Mouse (Mus musculus) urinary bladder, postnatal 4 days (tissue): ENCODE measurements around the gene Lnx2.

Source experiments
- DNase-seq, 2 experiments: peaks; one replicate each; pipeline ENCODE4 v3.0.0; 2021 to 2022; ENCODE audit warnings: low spot score in 2 of 2

The Lnx2 gene

DNA sequence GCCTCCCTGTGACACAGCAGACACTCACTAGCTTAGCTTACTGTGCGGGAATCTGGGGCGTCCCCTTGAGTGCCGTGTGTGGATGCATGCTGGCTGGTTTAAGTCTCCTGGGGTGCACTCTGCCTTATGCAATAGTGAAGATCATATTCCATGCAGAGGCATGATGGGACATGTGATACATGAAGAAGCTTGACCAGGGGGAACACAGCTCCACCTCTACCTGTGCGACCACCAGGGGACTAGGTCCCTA lies 24.2 kb downstream of the Lnx2 start:
- DNase-seq: no peak

DNA sequence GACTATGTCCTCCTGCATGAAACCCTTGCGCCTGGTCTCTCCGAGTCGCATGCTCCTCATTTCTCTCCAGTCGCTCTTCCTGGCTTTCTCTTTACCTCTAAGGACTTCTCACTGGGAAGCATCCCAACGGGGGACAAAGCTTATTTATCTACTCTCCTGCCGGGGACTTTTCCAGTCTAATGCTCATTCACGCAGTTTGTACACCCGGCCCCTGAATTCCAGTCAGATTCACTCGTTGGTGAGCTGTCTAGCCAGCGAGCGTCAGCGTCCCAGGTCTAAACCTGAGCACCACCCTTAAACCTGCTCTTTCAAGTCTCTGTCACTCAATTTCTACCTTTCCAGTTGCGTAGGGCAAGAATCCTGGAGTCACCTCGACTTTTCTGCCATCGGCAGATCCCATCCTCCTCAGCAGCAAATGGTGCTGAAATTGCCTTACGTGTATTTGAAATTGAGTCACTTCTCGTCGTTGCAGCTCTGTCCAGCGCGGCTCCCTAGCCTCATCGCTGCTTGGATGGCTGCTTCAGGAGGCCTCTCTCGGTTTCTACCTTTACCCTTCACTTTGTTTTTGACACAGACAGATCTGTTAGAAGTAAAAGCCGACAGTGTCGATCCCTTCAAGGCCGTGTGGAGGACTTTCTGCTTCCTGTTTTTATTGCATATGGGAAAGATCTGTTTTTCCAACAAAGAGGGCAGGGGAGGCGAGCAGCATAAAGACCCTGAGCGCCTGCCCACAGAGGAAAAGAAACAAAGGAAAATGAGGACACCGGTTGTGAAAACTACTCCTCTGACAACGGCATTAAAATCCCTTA lies 24.7 kb downstream of the Lnx2 start:
- no peak for DNase-seq

DNA sequence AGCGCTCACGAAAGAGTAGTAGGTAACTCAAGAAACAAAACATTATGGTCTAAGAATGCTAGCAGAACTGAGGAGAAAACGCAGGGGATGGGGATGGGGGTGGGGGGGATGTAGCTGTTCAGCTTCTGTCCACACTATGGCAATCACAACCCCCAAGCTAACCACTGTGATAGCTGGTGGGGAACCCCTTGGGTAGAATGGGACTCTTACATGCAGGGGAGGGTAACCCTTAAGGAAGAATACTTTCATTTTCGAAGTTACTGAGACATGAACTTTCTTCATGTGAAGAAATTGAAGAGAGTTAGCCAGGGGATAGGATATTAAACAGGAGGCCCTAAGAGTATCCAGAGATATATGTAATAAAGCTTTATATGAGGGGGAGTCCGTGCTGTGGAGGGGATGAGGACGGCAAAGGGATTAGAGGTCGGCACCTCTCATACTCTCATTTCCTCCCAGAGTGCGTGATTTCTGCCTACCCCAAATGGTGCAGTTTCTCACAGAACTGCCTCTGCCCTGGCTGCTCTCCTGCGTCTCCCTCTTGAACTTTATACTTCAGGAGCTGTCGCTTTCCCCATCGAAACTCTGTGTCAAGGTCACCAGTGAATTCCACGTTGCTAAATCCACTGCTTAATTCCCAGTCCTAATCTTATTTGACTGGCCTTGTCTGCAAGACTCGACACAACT lies 25.4 kb downstream of the Lnx2 start:
- no peak for DNase-seq

DNA sequence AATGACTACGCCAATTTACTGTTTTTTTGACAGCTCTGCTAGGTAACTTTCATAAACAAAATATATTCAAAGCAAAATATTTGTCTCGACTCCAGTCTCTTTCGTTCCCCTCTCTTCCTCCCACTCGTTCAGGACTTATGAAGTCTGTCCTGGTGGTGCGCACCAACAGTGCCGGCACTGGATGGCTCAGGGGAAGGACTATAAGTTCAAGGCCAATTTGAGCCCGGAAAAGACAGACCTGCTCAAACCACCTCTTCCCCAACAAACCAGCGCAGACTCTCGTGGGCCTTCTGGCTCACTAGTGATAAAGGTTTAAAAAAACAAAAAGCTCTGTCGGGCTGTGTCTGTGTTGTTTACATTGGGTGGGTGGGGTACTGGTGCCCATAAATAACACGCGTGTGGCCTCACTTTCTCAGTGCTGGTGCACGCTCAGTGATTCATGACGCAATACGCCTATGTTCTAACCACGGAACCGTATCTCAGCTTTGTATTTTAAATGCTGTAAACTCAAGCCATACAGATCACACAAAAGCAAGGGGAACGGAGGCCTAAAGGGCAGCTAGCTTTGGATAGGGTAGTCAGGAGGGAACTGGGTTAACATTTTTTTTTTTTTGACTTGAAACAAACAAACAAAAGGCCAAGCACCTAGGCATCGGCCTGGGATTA lies 26.7 kb downstream of the Lnx2 start:
- no peak for DNase-seq

DNA sequence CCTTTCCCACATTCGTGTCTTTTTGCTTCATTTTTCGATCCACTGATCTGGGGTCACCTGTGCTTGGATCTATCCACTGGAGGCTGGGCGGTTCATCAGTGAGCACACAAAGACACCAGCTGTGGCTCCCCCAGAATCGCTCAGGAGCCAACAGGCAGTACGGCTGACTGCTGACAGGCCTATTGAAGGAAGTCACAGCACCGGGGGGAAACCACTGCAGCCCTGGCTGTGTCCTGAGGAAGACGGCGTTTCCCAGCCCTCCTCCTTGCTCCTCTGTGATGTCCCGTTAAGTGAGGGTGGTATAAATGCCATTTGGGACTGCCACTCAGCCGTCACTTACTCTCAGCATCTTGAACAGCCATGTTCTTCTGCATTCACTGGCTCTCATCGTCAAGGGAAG lies 30.5 kb downstream of the Lnx2 start:
- DNase-seq: no peak

DNA sequence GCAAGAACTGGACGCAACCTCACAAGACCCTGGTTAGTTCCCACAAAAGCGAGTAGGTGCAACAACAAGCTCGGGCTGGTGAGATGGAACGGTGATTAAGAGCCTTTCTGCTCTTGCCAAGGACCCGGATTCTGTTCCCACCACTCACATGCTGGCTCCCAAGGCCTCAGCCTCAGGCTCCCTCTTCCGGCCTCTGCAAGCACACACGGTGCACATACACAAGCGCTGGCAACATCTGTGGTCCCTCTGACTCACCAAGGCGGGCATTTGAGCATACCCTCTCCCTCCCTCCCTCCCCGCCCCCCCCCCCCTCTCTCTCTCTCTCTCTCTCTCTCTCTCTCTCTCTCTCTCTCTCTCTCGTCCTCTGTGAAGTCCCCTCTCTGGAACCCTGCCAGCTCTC lies 31.1 kb downstream of the Lnx2 start:
- DNase-seq: no peak

DNA sequence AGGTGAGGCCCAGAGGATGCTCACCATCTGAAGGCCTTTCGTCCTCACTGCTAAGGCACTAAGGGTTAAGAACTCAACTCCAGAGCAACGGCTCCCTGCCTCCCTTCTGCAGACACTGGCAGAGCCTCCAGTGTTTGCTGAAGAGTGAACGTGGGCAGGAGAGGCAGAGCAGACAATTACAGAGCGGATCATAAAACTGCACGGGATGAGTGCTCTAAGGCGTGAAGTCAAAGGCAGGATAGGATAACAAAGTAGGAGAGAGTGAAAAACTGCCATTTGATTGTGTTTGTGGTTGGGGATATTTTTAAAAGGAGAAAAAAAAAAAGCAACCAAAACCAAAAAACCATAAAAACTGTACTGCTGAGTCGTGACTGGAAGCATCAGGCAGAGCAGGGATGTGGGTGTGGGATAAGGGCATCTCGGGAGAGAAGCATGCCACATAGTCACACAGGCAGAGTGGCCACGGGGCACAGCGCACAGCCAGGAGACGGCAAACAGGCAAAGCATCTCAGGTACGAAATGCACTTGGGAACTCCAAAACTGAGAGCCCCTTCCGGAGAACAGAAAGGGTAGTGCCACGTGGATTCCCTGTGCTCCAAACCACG lies 33.0 kb downstream of the Lnx2 start:
- DNase-seq: no peak

DNA sequence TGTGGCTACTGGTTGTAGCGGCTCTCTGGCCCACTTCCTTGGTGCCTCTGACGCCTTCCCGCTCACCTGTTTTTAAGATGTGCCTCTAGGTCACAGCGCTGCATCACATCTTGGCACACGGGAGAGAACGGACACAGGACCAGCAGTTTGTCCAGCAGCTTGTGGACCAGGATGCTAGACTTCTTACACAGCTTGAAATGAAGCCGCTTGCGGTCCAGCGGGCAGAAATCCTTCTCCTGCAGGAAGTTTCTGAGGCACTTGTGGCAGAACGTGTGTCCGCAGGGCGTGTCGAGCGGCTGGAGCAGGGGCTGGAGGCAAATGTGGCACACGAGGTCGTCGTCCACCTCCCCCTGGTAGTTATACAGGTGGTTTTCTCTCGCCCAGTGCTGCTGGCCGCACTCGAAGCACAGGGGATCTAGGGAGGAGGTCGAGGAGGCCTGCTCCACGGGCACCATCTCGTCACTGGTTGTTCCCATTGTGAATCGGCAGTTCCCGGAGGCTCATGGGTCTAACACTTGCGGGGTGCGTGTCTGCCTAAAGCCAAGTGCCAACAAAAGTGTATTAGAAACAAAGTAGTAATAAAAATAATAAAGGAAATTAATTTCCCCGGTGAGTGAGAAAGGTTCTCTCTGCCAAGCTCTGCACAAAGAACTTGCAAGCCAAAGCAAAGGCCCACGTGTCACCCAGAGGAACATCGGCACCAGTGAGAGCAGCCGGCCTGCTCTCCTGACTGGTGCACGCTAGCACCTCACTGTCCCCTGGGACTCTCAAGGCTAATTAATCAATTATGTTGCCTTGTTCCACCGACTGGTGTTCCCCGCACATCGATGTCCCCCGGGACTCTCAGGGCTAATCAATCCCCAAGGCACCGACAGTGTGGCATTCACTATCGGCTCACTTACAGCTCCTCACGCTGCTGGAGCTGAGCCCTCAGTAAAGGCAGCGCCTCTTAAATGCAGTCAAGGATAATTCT lies 34.1 kb downstream of the Lnx2 start:
- DNase-seq: no peak

DNA sequence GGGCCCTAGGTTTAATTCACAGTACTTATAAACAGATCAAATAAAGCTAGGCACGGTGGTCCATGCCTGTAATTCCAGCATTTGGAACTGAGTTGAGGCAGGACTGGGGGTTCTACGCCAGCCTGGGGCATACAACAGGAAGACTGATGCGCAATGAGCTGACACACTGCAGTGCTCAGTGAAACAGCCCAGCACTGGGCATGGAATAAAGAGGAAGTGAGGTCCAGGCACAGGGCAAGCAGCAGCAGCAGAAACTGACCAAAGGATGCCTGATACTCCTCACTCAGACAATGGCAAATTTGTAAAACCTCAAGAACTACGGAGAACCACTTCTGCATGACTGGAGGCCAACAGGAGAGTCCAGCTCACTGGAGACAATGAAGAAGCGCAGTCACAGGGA lies 37.0 kb downstream of the Lnx2 start:
- no peak for DNase-seq

DNA sequence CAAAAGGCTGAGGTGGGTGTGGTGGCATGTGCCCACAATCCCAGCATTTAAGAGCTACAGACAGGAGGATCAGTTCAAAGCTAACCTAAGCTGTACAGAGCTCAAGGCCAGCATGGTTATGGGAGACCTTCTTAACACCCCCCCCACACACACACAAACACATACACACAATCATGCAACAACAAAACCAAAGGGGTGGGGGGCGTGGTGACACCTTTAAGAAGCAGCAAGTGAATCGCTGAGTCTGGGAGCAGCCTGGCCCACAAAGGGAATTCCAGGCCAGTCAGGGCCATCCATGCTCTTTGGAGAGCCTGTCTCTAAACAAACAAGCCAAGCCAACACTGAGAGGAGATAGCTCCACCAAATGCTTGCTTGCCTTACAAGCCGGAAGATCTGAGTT lies 38.8 kb downstream of the Lnx2 start:
- DNase-seq: no peak

DNA sequence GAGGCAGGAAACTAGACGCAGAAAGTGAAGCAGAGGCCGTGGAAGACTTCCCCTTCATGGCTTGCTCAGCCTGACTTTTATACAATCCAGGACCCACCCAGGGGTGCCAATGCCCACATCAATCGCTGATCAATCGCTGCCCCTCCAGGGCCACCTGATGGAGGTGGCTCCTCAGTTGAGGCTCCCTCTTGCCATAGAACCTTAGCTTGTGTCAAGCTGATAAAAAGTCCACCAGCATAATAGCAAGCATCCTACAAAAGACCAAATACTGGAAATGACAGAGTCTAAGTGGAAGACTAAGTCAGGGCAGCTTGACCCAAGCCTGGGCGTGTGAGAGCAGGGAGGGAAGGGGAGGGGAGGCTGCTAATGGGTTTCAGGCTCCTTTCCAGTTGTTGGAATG lies 39.7 kb downstream of the Lnx2 start:
- DNase-seq: no peak

DNA sequence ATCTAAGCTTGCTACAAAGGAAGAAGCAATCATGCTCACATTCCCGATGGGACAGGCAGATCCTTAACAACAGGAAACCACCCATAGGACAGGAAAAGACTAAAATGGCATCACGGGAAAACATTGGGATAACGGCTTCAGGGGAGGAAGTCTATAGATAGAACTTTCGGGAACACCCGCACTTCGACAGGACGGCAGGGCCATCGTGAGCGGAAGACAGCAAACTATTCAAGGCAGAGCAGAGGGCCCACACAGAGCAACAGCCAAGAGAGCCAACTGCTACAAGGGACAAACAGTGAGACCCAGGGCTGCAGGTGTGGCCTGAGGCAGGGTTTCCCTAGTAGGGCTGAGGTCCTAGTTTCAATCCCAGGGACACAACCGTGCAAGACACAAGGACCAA lies 40.4 kb downstream of the Lnx2 start:
- no peak for DNase-seq

DNA sequence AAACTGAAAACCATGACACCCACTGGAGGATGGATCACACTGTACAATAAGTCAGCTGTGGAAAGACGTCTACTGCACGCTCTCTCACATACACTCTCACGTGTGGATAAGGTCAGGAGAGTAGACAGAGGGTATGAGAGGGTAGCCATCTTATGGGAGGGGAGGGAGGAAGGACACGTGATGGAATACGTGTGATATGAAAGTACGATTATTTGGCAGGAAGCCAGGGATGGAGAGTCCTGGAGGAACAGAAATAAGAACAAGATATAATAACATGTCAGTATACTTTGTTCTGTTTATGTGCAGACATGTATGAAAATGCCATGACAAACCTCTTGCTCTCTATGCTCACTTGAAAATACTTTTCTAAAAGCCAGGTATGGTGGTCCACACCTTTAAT lies 41.1 kb downstream of the Lnx2 start:
- no peak for DNase-seq

DNA sequence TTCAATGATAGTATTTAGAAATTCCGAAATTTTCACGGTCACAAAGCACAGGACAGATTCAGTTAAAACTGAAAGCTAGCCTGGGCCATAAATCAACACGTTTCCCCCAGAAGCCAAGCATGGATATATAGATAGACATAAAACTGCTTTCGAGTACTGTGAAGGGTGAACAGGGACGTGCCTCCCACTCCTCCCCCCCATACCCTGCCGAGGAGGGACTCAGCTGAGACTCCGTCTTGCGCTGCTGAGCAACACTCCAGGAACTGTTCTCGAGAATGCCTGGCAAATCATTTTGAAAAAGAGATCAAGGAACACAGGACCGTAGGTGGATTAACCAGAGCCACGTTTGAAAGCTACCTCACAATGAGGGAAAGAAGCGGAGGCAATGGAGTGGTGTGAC lies 42.1 kb downstream of the Lnx2 start:
- DNase-seq: no peak

DNA sequence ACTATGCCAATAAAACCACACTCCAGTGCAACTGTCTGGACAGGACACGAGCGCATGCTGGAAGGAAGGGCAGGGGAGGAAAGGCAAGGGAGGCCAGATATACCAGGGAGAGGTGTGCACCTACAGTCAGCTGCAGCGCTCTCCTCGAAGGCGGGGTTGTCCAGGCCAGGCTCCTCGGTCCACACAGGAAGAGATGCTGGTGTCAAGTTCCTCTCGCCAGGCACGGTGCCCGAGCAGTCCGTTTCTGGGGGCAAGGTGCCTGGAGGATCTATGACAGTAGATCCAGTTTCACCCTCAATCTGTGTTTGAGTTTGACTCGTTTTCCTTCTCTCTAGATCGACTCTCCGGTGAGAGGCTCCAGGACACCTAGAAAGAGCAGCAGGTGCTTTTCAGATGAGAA lies 43.2 kb downstream of the Lnx2 start:
- no peak for DNase-seq

DNA sequence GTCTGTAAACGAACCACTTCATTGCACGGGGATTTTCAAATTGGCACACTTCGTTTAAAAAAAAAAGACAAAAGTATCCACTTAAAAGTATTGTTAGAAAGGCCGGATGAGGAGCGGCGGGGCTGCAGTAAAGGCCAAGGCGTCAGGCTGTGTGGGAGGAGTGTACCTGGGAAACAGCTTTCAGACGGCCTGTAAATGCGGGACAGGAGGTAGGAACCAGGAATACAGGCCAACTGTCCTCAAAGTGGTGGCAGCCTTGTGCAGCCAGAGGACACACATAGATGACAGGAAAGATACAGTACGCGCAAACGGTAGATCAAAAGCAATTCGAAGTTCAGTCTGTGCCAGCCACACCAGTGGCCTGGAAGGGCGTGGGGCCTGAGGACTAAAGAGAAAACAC lies 45.1 kb downstream of the Lnx2 start:
- DNase-seq: no peak

DNA sequence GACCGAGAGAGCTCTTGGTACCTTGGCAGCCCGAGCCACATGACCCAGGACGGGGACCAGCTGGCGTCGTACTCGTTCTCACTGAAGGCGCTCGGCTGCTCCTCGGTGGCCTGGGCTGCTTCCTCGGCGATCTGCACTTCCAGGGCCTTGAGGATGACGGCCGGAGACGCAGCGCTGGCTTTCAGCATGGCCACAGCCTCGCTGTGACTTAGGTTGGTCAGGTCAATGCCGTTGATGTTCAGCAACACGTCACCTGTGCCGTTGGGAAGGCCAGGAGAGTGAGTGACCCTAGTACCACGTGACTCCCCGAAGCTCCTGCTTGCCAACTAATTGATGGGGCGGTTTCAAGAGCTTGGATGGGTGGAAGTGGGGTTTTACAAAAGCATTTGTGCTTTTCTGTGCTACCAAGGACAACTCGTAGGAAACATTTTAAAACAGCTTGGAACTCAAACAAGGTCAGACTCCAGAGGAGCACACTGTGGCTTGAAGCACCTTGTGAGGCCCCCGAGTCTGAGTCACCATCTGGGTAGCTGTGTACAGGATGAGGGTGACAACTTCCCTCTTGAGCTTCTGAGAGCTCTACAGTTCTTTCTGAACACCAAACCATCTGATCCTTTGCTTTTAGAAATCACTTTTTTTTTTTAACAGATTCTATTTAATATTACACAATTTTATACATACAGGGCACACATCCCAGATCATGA lies 51.9 kb downstream of the Lnx2 start:
- no peak for DNase-seq

DNA sequence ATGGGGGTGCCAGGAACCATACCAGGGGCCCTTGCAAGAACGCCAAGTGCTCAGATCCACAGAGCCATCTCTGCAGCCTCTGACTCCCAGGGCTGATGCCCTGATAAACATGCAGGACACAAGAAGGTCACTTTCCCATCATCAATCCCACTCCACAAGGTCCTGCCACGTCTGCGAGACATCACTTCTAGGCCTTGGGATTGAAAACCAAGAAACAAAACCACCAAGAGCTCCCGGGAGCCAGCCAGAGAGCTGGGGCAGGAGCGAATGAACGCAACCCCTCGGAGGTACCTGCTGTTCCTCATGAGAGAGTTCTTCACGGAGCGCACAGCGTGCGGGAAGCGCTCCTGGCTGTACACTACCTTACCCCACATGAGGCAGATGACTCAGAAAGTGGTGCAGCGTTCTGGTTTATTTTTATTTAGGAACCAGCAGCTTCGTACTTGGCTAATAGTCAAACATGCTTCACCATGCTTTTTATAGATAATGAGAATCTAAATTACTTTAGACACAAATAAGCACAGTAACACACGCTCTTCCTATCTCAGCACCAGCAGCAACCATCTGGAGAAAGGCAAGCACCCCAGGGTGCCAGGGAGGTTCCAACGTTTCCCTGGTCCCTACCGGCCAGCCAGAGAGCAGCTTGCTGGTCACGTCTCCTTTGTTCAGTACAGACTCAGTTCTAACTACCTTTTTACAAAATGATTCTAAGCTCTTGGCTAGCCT lies 53.0 kb downstream of the Lnx2 start:
- DNase-seq: no peak

DNA sequence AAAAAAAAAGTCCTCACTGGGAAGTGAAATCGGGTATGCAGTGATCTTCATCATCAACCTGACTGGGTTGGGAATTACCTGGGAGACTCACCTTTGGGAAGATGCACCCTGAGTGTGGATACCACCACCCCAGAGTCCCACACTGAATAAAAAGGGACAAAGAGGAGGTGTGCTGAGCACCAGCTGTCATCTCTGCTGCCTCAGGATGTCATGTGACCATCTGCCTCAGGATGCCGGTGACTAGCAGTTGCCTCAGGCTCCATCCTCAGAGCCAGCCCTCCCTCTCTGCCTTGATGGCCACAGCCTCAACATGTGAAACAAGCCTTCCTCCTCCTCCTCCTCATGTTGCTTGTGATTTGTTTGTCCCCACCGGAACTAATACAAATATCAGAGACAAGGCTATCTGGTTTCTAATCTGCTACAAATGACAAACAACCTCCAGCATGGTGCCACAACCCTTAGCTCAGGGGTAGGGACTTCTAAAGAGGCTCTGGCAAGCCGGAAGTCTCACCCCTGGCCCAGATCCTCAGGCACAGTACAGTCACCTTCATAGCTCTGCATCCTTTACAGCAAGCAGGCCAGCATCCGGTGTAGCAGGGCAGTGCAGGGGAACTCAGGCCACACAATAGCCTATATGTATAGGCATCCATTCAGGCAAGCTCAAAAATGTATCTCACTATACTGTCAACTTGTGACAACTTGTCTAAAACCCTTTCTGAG lies 54.7 kb downstream of the Lnx2 start:
- DNase-seq: no peak

DNA sequence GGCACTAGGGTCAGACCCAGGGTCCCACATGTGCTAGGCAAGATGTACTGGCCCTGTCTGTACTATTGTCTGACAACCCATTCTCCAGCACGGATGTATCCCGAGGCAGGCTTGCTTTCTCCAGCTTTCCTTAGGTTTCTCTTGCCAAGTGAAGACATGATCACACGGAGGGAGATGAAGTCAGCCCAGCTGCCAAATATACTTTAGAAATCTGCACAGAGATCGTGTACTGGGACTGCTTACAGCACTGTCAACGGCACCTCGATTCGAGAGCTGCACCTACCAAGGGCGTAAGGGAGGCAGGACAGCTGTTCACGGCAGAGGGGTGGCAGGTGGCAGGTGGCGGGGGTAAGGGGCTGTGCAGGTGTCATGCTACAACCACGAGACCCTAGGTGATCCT lies 55.8 kb downstream of the Lnx2 start:
- DNase-seq: no peak
